Mouse (Mus musculus): ENCODE results near the gene Dph3.
A peak's percentile ranks its signal among the peaks of the same experiment; 100 is the strongest.

Gene Dph3

DNA sequence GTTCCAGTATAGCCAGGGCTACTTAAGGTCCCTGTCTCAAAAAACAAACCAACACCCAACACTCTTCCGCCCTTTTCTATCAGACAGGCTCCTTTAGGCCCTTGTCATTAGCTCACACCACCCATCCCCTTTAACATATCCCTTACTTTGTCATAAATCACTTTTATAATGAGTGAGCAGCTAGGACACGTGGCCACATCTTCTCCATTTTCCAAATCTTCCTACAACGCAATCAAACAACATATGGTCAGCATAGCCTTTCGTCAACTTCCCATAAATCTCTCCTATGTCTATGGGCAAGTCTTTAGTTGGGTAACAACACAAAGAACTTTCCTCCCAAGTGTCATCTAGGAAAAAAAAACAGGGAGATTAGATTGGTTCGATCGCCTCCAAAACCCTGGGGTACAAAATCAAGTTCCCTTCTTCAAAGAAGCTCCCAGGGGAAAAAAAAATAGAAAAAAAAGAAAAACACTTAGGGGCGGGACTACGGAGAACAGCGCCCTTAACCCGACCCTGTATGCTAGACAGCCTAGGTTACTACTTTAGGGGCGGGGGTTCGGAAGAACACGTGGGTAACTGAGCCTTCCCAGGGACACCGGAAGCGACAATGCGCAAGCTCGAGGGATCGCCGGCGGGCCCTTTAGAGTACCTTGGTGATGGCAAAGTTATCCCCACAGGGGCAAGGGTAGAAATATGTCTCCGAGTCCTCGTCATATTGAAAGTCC lies 606 bp downstream of the Dph3 start, which contains the start of gene Oxnad1:
Gene Oxnad1, plus strand, starts transcription at position 614 of the 725 bp plus-strand sequence.
- no peak for DNase-seq (ENCODE audit: low read depth, low spot score)

DNA sequence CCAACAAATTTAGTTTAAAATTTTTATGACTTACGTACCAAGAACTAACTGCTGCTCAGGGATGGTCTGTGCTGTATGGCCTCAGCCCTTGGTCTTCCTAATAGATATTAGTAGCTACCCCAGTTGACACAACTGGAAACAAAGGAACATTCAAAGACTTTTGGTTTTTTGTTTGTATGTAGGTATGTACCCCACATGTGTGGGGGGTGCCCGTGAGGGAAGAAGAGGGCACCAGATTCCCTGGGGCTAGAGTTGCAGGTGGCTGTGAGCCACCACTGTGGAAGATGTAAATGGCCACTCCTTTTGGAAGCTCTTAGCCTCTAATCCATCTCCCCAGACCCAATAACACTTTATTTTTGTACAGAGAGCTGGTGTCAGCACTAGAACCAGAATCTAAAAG lies 2.1 kb downstream of the Dph3 start:
- no peak for DNase-seq (ENCODE audit: low read depth, low spot score)

DNA sequence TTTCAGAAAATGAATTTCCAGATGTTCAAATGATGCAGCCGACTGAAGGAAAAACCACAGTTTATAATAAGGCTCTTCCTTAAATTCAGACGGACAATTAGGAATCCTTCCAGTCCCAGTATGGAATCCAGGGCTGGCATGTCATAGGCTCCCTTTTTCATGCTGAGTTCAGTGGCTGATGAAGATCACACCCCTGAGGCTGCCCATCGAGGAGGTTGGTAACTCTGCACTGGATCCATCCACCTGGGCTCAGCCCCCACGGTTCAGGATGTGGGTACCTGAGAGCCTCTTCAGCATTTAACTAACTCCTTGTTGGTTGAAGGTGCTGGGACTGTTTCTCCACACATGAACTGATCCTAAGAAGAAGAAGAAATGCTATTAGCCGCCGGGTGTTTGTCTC lies 2.6 kb downstream of the Dph3 start:
- DNase-seq (ENCODE audit: low read depth, low spot score): no peak

DNA sequence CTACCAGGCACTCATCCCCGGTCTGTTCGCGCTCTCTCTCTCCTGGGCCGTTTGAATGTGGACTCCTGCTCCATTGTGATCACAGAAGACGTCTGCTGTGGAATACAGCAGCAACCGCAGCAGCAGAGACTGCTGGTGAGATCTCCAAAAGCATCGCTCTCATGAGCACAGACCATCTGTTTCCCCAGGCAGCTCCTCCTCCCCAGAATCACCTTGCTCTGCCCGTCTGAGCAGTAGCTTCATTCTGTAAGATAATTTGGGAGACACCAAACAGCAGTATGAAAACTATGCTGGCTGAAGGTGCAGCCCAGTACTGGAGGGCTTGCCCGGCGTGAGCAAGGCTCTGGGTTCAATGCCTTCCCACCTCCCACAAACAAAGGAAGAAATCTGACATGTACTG lies 4.5 kb downstream of the Dph3 start:
- no peak for DNase-seq (ENCODE audit: low read depth, low spot score)

DNA sequence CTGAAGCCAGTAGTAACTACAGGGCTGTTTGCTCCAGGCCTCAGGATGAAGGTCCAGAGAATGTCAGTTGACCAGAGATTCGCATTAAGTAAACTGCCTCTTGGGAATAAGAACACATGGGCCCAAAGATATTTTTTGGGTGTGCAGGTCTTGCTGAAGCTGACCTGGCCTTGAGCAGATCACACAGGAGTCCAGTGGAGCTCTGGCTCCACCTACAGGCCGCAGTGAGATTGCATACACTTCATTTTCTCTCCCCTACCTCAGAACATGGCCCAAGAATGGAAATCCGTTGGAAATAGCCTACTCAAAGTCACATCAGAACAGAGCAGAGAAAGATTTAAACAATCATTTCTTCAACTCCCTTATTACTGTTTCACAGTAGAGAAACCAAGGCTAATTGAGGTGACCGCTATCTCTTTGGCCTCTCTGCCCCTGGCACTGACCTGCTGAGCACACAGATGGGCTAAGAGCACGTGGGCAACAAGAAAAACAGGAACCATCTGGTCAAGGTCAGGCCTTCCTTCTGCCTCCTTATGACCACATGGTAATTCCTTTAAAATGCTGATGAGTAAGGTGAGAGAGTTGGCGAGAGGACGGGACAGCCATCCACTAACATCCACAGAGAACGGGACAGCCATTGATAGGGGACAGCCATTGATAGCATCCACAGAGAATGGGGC lies 8.5 kb downstream of the Dph3 start:
- DNase-seq (ENCODE audit: low read depth, low spot score): peak; percentile 74

DNA sequence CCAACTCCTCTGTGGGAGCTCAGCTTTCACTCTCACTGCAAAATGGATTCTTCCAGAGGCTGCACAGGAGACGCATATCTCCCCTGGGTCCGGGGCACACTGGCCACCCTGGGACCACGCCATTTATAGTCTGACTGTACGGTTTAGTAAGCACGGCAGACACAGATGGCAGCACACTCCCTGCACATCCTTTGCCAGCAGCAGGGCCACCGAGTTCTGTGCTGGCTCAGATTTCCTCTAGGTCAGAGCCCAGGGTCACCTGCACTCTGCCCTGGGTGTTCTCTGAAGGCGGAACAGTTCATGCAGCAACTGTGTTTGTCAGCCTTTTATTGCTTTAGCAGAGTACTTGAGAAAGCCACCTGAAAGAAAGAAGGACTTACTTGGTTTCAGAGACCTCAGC lies 11.6 kb downstream of the Dph3 start:
- no peak for DNase-seq (ENCODE audit: low read depth, low spot score)

DNA sequence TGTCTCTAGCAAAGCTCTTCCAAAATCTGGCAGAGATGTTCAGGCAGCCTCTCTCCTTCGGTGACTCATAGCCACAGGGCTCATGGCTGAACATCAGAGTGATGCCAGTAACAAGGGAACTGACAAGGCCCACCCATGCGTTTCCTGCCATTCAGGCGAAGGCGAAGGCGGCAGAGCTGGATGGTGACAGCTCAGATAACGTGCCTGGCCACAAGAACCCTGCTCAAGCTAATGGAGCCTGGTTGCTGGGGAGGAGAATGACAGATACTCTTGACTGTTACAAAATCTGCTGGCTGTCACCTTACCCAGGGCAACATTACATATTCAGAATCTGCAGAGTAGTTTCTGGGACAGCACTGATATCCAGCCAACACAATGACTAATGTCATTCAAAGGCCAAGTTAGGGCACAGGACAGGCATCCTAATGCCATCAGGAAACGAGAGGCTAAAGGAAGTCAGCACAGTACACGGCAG lies 12.3 kb downstream of the Dph3 start:
- DNase-seq (ENCODE audit: low read depth, low spot score): no peak

DNA sequence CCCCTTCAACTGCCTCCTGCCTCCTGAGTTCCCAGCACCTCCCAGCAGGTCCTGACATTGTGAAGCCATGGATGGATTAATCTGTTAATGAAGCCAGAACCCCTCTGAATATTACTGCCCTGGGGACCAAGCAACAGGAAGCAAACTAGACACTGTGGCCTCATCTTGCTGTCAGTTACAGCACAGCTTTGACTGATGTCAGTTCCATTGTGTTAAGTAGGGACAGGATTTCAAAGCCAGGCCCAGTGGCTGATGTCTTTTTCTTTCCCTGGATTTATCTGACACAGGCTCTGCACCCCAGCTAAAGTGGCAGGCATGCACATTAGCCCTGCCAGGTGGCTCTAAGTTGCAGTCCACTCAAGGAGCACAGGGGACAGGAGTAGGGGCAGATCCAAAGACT lies 12.7 kb downstream of the Dph3 start:
- DNase-seq (ENCODE audit: low read depth, low spot score): no peak

DNA sequence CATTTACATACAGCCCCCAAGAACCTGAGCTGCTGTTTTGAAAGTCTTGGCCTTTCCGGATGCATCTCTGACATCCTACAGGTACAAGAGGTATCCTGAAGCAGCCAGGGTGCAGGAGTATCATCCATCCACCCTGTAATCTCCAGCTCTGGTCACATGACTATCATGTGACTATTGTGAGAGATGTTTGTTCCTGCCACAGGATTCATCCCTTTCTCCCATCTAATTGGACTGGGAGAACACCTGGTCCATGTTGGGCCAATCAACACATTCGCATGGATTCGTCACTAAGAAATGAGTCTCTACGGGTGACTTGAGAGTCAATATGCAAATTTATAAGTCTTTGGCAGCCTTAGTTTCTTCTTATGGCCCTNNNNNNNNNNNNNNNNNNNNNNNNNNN lies 24.1 kb downstream of the Dph3 start:
- no peak for DNase-seq (ENCODE audit: low read depth, low spot score)

DNA sequence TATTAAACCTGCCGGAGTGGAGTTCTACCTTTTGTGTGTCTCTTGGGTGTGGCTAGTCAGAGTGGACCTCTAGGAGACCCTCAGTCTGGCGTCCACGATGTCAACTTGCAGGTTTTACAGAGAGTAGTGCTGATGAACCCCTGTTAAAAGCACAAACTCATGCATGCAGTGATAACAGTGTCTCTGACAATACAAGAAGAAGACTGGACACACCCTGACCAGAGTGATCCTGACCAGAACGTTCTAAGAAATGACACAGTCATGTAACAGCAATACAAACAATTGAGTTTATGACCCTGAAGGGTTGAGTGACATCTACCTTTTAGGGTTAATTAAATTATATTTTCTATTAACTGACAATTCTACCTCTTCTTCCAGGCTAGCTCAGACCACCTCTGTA lies 27.9 kb downstream of the Dph3 start:
- DNase-seq (ENCODE audit: low read depth, low spot score): no peak

DNA sequence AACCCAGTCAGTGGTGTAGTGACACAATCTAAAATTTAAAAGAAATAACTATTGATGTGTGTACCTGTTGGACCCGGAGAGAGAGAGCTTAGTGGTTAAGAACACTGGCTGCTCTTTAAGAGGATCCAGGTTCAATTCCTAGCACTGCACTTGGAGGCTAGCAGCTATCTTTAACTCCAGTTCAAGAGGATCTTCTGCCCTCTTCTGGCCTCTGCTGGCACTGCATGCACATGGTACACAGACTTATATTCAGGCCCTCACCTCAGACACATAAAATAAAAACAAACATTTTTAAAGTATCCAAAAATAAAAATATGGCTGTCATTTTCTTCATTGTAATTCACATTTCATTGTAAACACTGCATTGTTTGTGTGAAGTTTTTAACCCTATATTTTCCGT lies 28.9 kb downstream of the Dph3 start:
- peak; percentile 40 for DNase-seq (ENCODE audit: low read depth, low spot score)

DNA sequence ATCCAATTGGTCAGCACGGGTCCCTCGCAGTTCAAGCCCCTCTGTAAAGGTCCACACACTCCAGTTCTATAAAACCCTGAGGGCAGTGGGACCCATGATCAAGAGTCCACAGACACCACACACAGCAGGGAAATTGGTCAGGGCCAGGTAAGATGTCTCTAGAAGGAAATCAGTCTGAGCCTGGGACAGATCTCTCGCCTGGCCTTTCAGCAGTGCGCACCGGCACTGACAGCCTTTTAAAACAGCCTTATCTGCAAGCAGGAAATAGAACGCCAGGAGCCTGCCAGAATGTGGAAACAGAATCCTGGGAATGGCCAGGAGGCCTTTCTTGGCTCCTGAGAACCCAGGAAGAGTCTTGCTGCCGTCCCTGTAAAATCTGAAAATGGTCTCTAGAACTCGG lies 29.7 kb downstream of the Dph3 start:
- no peak for DNase-seq (ENCODE audit: low read depth, low spot score)

DNA sequence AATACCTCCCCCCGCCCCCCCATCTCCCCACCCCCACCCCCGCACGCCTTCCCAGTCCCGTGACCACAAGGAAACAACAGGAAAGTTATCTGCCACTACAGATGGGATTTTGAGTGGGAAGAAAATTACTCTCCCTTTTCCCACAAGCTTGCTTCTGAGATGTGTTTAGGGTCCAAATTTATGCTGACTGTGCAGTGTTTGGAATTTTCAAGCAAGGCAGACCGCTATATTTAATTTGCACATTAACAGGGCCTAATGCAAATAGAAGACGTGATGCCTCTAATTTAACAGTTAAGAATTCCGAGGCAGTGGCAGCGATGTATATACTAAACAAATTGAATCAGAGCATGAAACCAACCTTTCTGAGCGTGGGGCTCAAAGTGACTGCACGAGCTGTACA lies 30.7 kb downstream of the Dph3 start:
- no peak for DNase-seq (ENCODE audit: low read depth, low spot score)

DNA sequence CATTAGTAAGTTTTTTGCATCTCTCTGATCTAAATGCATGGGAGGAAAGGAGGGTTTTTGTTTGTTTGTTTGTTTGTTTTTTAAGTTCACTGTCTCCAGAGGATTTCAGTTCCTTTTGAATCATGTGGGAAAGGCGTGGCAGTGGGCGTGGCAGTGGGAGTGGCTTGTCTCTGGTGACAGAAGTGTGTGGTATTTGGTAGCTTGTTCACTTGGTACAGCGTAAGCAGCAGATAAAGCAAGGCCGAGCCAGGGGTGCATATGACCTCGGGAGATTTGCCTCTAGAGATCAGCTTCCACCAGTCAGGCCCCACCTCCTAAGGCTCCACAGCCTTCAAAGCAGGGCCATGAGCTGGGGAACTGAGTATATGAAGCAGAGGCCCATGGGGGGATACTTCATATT lies 31.6 kb downstream of the Dph3 start:
- DNase-seq (ENCODE audit: low read depth, low spot score): no peak

DNA sequence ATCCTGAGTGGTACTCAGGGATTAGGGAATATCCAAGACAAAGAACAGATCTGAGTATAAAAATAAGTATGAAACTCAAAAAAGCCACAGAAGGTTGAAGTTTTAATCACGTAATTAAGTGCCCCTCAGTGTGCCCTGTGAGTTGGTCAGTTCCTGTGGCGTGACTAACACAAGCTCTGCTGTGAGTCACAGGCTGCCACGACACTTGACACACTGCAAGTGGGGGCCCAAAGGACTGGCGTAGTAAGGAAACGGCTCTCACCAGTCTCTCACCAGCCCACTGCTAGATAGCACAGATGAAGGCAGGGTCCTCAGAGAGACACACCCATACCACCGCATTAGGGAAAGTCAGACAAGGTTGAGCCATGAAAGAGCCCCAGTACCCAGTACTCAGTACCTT lies 35.4 kb downstream of the Dph3 start:
- no peak for DNase-seq (ENCODE audit: low read depth, low spot score)

DNA sequence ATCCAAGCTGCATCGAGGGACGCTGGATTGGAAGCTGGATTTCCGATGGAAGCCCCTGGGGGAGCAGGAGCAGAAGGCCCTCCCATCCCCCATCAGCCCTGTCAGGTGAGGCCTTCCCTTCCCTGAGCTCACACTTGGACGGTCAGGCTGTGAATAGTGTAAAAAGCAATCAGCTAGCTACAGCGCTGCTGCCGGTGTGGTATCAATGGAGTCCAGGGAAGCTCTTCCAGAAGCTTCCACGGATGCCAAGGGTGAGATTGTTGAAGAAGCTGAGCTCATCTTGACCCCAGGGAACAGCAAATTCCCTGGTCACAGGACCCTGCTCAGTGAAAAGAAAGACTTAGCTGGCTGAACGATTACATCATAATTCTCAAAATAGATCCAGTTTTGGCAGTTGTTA lies 39.2 kb downstream of the Dph3 start:
- DNase-seq (ENCODE audit: low read depth, low spot score): no peak

DNA sequence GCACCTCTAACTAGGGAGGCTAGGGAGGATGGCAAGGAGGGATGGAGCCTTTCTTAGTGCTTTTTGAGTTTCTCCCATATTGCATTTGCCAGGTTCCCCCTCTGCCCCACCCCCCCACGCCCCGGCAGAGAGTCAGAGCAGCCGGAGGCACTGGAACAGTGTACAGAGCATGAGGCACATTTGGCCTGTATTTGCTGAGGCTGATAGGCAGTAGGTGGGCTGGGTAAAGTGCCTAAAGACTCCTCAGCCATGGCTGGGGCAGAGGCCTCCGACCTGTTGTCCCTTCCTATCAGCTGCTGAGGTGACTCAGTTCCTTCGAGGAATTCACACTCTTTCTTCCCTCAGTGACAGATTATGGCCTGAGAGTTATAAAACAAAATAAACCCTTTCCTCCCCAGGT lies 43.4 kb downstream of the Dph3 start:
- no peak for DNase-seq (ENCODE audit: low read depth, low spot score)

DNA sequence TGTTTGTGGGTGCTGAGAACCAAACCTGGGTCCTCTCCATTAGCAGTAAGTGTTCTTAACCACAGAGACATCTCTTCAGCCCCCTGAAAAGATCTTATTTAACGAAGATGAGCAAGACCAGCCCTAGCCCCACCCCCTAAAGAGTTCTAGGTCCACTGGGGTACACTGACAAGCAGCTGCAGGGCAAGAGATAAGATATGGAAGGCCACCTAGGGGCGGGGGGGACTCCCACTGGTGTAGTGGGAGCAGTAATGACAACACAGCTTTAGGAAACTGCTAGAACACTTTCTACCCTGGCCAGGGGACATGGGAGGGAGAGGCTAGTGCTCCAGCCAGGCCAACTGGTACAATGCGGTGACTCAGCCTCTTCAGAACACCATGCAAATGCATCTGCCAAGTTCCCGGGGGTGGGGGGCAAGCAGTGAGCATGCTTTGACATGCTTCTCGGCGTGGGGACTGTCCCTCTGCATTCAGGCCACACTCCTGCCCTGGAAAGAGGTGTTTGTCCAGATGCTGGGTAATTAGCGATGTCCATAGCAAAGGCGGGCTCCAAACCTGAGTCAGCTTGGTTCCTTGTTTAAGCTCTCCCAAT lies 47.8 kb downstream of the Dph3 start:
- DNase-seq (ENCODE audit: low read depth, low spot score): no peak

DNA sequence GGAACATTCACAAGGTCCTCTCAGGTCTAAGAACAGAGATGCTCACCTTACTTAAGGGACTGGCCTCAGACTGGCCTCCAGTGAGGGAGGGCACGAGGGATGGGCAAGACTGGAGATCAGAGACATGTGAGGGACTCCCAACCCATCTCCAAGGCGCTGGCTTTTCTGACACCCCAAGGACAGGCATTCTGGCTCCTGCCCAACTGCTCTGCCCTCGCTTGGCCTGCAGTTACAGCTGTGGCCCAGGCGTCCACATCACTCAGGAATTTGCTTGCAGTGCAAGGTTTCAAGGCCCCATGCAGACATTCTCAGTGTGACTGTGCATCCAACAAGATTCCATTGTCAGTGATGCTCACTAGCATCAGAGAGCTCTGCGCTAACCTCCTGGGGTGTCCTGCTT lies 49.0 kb downstream of the Dph3 start:
- DNase-seq (ENCODE audit: low read depth, low spot score): no peak

DNA sequence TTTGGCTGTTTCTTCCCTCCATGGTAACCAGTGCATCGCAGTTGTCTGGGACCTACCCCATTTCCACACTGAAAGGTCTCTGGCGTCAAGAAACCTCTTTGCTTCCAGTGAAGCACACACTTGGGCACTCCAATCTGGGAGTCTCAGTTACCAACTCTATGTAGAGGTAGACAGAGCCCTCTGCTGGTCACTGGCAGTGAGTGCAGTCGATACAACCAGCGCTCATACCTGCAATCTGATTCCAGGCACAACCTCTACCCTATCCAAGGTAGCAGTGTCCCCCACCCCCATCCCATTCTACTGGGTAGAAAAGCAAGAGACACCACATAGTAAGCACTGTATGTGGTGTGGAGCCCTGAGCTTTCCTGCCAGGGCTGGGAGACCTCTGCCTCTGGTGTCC lies 53.0 kb downstream of the Dph3 start:
- DNase-seq (ENCODE audit: low read depth, low spot score): peak; percentile 55

All from A20 (cell line).